Mouse (Mus musculus): Measurements from ENCODE around the gene Olfr1506.
"Not testable (repeated sequence)": the region's sequence is repeated elsewhere in the genome, so short reads cannot be mapped to it uniquely, and the experiment has no call there.

Gene Olfr1506

DNA sequence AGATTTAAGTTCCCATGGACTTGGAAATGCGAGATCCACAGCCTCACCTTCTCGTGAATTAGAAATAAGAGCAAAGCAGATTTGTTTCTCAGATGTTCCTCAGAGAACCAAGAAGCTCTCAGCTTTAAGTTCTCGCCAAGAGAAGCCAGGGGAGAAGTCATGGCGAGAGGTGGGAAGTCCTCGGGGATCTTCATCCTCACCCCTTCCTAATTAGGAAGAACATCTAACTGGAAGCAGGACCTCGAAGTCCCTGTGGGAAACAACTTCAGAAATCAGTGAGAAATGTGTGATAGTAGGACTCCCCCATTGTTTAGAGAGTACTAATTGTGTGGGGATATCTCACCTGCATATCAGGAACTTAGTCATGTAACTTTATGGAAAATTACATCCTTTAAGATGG is at the start of gene Olfr1506:
TSS of gene Olfr1506 (minus strand) at position 101 of the 400 bp plus-strand sequence.
- not testable (repeated sequence) for DNase-seq

GRCm38 (mm10) chr2:90270932-90271331 is 46.6 kb upstream of the Olfr1506 start, which contains the start of gene Olfr1271:
TSS of gene Olfr1271 (minus strand) at chr2:90271032.
- DNase-seq = no peak

GRCm38 (mm10) chr2:90257492-90257891 is 33.2 kb upstream of the Olfr1506 start, which contains the start of gene Olfr142:
TSS of gene Olfr142 (minus strand) at chr2:90257592.
- no peak for DNase-seq

GRCm38 (mm10) chr2:90199606-90200005 is 24.7 kb downstream of the Olfr1506 start:
- not testable (repeated sequence) for DNase-seq

DNA sequence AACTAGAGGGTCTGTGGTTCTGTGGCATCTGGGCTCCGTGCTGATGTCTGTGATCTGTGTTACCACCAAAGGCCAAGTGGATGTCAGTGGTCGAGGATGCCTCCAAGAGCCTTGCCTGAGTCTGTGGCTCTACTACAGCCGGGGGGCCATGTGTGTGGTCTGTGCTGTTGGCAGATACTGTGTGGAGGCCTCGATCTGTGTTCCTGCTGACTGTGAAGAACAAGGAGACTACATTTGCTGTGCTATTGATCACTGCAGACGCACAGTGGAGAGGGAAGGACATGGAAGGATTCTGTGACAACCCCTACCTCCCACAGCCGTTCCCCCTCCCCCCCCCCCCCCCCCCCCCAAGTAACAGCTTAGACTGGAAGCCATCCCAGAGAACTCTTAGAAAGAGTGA is 29.0 kb downstream of the Olfr1506 start:
- DNase-seq = not testable (repeated sequence)

GRCm38 (mm10) chr2:90194750-90195149 is 29.5 kb downstream of the Olfr1506 start:
- DNase-seq = not testable (repeated sequence)

DNA sequence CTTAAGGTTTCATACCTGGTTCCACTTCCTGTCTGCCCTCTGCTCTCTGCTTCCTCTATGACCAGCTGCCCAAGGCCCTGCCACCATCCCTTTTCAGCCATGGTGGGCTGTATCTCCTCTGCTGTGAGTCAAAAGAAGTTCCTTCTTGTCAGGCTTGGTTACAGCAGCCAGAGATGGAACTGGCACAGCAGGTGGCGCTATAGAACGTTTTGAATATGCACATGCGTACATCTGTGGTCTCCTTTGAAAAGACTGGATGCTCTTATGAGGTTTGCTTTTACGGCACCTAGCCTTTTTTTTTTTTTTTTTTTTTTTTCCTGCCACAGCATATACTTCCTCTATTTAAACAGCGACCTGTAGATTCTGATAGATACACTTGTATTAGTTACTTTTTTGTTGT is 37.2 kb downstream of the Olfr1506 start:
- DNase-seq = not testable (repeated sequence)

DNA sequence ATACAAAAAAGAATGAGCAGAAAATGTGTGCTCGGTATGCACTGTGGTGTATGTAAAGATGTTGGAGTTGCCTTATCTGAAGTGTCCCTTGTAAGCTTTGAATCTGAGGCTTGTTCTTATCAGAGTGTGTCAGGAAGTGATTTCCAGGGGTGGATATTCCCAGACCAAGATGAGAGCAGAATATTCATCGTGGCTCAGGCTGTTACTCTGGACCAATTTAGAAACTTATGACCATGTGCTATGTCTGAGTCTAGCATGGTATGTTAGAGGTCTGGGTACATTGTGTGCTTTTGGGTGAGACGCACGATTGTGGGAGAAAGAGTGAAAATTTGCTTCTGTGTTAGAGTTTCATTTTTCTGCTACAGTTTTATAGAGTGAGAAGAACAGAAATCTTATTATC is 38.2 kb downstream of the Olfr1506 start:
- not testable (repeated sequence) for DNase-seq
